In genomic region chr11:8664797-8665196, GRCm38 (mm10) we compare ENCODE assay signal across 8 mouse cellular contexts. TPM values are rescaled to one million over a fixed set of nuclear protein-coding genes. Genes with fewer than 3 reads are reported as not detected.
DNase-seq lines count a peak whose midpoint lies in the region; ATAC-seq and TF ChIP-seq lines count a peak whose summit lies in the region.

No protein-coding gene starts in this region.

- peak overlapping the region; percentile 94 for H3K27ac ChIP-seq in lung, postnatal 0 days (ENCODE audit: low read length)
- no peak overlapping the region for H3K27ac ChIP-seq in forebrain, embryonic 13.5 days
- H3K27ac ChIP-seq in limb, embryonic 14.5 days (replicated peaks; ENCODE audit: low read depth, low read length), result peak overlapping the region; percentile 92

- no peak for TF ChIP-seq POLR2A in limb, embryonic 14.5 days (IDR thresholded peaks at IDR 0.05; ENCODE audit: borderline replicate concordance, extremely low read depth, insufficient read depth, insufficient read length)

- peak overlapping the region; percentile 90 for H3K4me3 ChIP-seq in lung, postnatal 0 days (ENCODE audit: low read depth, low read length)
- peak overlapping the region; percentile 59 for H3K4me3 ChIP-seq in forebrain, embryonic 13.5 days
- H3K4me3 ChIP-seq in limb, embryonic 14.5 days (replicated peaks; ENCODE audit: low read length), result peak overlapping the region; percentile 72

- ATAC-seq in lung, postnatal 0 days, result no peak
- ATAC-seq in forebrain, embryonic 13.5 days, result no peak
- 0 out of 2 replicates have a peak, but pooled peaks have one; percentile 3 for ATAC-seq in limb, embryonic 14.5 days (ENCODE audit: low FRiP score, low read depth)

- DNase-seq in lung, postnatal 0 days (ENCODE audit: low spot score), result peak; percentile 28
- DNase-seq in lung, postnatal 14 days, result no peak
- no peak for DNase-seq in limb, embryonic 14.5 days (ENCODE audit: low spot score)
- peak; percentile 7 for DNase-seq in splenic B cell, adult 2 months (ENCODE audit: low read depth, low spot score)
- DNase-seq in Muller cell, postnatal 12 days (ENCODE audit: inconsistent ontology term), result no peak
- DNase-seq in ovary, postnatal 14 days (ENCODE audit: low spot score), result no peak
- DNase-seq in frontal cortex, postnatal 14 days (ENCODE audit: low spot score in 2 of 2), result no peak

- H3K4me2 ChIP-seq in lung, postnatal 0 days (replicated peaks; ENCODE audit: low read depth, low read length), result peak overlapping the region; percentile 90
- H3K4me2 ChIP-seq in forebrain, embryonic 13.5 days, result peak overlapping the region; percentile 83
- H3K4me2 ChIP-seq in limb, embryonic 14.5 days (replicated peaks; ENCODE audit: low read depth, low read length, severe bottlenecking), result peak overlapping the region; percentile 67

- peaks cover 11% of the 10 kb centered on the region for H3K4me1 ChIP-seq in lung, postnatal 0 days (ENCODE audit: insufficient read depth, low read depth, low read length)
- peaks cover 22% of the 10 kb centered on the region; the same call in 1 of the 2 replicates for H3K4me1 ChIP-seq in forebrain, embryonic 13.5 days
- peaks cover 36% of the 10 kb centered on the region for H3K4me1 ChIP-seq in limb, embryonic 14.5 days (ENCODE audit: control insufficient read depth, insufficient read depth, low read length)

- TF ChIP-seq CTCF in lung, postnatal 0 days (IDR thresholded peaks at IDR 0.05), result no peak

- no peaks in the 10 kb centered on the region for H3K27me3 ChIP-seq in lung, postnatal 0 days (replicated peaks; ENCODE audit: insufficient read depth, low read length)
- H3K27me3 ChIP-seq in forebrain, embryonic 13.5 days, result peaks cover 15% of the 10 kb centered on the region
- H3K27me3 ChIP-seq in limb, embryonic 14.5 days (ENCODE audit: control insufficient read depth, insufficient read depth, low read length), result no peaks in the 10 kb centered on the region
- no peaks in the 10 kb centered on the region for H3K27me3 ChIP-seq in splenic B cell, adult 2 months (ENCODE audit: control insufficient read depth, insufficient read depth, low read length, poor library complexity, severe bottlenecking)

- TF ChIP-seq EP300 in lung, postnatal 0 days (IDR thresholded peaks at IDR 0.05), result no peak

- no peaks in the 10 kb centered on the region for H3K36me3 ChIP-seq in lung, postnatal 0 days (ENCODE audit: insufficient read depth, low read length)
- H3K36me3 ChIP-seq in forebrain, embryonic 13.5 days (ENCODE audit: poor library complexity, severe bottlenecking), result no peaks in the 10 kb centered on the region
- H3K36me3 ChIP-seq in limb, embryonic 14.5 days (ENCODE audit: control insufficient read depth, insufficient read depth, low read length), result peaks cover 7% of the 10 kb centered on the region; the same call in 1 of the 2 replicates
- no peaks in the 10 kb centered on the region for H3K36me3 ChIP-seq in splenic B cell, adult 2 months (ENCODE audit: control insufficient read depth, insufficient read depth, low read length, poor library complexity, severe bottlenecking)

- peak overlapping the region; percentile 89 for H3K9ac ChIP-seq in lung, postnatal 0 days (replicated peaks; ENCODE audit: low read depth)
- H3K9ac ChIP-seq in forebrain, embryonic 13.5 days, result peak overlapping the region; percentile 79
- H3K9ac ChIP-seq in limb, embryonic 14.5 days (ENCODE audit: low read depth, low read length, severe bottlenecking), result peak overlapping the region; percentile 86

- H3K9me3 ChIP-seq in lung, postnatal 0 days (ENCODE audit: low read length), result no peaks in the 10 kb centered on the region
- H3K9me3 ChIP-seq in forebrain, embryonic 13.5 days (replicated peaks), result no peaks in the 10 kb centered on the region
- no peaks in the 10 kb centered on the region for H3K9me3 ChIP-seq in limb, embryonic 14.5 days (ENCODE audit: control insufficient read depth, low read length)

- 33% methylated on average over 5 of the region's 5 CpGs for WGBS in lung, postnatal 0 days
- 45% methylated on average over 5 of the region's 5 CpGs for WGBS in forebrain, embryonic 13.5 days
- WGBS in limb, embryonic 14.5 days, result 29% methylated on average over 5 of the region's 5 CpGs

RNA-seq across cellular contexts. Expression of gene Tns3, which starts 0.5 kb away (rescaled TPM):
- polyA plus RNA-seq in lung, postnatal 0 days (2015; fragmentation: Nextera tagmentation; extraction: Ambion mirVana), result 34.9 and 37.5 TPM in 2 replicates
- 6.6 and 7.3 TPM in 2 replicates for polyA plus RNA-seq in forebrain, embryonic 13.5 days (2015; fragmentation: Nextera tagmentation; extraction: Ambion mirVana)
- polyA plus RNA-seq in limb, embryonic 14.5 days (2012; rRNA removed), result 59.1 and 77.2 TPM in 2 replicates
- 27.4 and 33.3 TPM in 2 replicates for polyA plus RNA-seq in limb, embryonic 14.5 days (2014; fragmentation: Nextera tagmentation; extraction: Ambion mirVana)

Comparison
In these comparisons a context has a peak if more than half of its experiments do, and no peak if none do; other contexts are left out.
1. DNase-seq: peak in lung, postnatal 0 days (single experiment) and splenic B cell, adult 2 months (single experiment); none in lung, postnatal 14 days (single experiment), limb, embryonic 14.5 days (single experiment), Muller cell, postnatal 12 days (single experiment), ovary, postnatal 14 days (single experiment) and frontal cortex, postnatal 14 days (0 of 2).
2. Peak in every context shown above with its lines, with median percentiles within 50 percentile points of each other: H3K4me2 ChIP-seq, H3K4me3 ChIP-seq and H3K9ac ChIP-seq.